Mouse (Mus musculus) brain, embryonic 18.5 days (tissue): ENCODE results near the gene Svep1.

Experiments
- DNase-seq: peaks from one replicate; pipeline ENCODE4 v3.0.0-alpha.2; 2012; ENCODE audit warnings: low read depth, low spot score

The Svep1 gene

GRCm38 (mm10) chr4:58084155-58084554, 122.5 kb downstream of the Svep1 start:
- no peak for DNase-seq

DNA sequence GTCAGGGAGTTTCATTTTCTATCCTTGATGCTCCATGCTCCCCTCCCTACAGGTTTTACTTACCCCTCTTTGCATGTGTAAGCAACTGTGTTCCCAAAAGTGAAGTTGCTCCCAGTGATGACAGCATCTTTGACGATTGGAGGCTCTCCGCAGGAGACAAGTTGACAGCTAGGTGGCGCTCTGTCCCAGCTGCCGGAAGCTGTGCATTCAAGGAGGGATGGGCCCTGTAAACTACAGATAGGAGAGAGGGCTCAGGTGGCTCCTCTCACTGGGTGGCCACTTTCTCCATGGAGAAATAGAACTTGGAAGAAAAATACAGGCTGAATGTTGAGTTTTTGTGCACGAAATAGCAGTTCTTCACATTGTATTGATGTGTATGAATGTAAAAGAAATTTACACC, 124.1 kb downstream of the Svep1 start:
- no peak for DNase-seq

DNA sequence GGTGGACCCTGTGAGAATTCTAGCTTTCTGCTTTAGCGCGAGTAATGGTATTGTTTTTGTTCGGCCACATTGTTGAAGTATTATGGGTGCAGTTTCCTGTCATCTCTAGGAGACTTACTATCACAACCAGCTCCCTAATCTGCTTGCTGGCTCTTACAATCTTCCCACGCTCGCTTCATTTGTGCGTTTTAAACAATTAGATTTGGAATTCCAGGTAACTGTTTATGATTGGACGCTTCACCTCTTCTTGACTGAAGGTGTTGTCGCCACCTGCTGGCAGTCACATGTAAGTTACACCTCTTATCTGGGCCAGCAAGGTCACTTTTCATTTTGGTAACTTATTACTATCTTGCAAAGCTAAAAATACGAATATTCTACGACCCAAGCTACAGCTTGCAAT, 127.0 kb downstream of the Svep1 start:
- DNase-seq, result peak; percentile 32

DNA sequence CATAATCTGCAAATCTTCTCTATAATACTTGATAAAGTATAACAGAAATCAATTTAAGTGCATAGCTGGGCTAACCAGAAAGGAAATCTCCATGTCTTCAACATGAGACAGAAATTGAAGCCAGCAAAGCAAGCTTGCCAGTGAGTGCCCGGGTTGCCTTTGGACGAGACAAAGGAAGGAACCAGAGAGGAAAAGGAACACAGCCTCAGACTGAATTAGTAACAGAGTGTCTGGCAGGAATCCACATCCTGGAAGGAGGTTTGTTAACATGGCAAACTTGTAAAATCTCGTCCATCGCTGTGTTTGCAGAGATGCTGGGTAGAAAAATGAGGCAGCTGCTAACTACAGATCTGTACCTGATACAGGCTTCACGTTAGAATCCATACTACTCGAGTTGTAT, 128.7 kb downstream of the Svep1 start:
- no peak for DNase-seq

- DNase-seq, result no peak
Measured at GRCm38 (mm10) chr4:58077536-58077935, 129.1 kb downstream of the Svep1 start.

DNA sequence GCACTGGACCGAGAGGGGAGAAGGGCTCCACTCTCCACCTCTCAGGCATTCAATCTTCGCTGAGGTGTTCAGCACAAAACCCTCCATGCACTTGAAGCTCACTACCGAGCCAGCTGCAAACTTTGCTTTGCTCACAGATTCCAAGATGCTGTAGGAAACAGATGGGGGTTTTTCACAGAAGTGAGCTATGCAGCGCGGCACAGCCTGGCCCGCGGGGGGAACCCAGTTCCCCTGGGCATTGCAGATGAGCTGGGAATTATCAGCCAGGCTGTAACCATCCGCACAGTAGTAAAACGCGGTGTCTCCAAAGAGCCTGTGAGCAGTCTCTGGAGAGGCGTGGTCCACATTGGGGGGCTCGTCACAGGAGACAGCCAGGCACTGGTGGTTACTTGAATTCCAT, 133.8 kb downstream of the Svep1 start:
- no peak for DNase-seq

DNA sequence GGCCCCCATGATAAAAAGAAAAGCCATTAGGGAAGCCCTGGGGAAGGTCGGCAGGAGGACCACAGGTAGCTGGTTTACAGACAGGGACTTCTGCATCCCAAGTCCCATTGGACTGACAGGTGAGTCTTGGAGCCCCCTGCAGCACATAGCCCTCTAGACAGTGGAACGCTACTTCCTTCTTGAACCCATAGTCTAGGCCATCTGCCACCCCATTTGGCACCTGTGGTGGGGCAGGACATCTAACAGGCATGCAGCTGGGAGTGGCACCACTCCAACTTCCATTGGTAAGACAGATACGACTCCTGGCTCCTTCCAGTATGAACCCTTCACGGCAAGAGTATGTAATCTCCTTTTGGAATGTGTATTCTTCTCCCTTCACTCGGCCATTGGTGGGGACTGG, 137.8 kb downstream of the Svep1 start:
- DNase-seq, result no peak

- no peak for DNase-seq
Measured at GRCm38 (mm10) chr4:58064721-58065120, 141.9 kb downstream of the Svep1 start.

- DNase-seq, result no peak
Measured at GRCm38 (mm10) chr4:58062933-58063332, 143.7 kb downstream of the Svep1 start.

- no peak for DNase-seq
Measured at GRCm38 (mm10) chr4:58055653-58056052, 151.0 kb downstream of the Svep1 start.

- no peak for DNase-seq
Measured at GRCm38 (mm10) chr4:58054441-58054840, 152.2 kb downstream of the Svep1 start.

DNA sequence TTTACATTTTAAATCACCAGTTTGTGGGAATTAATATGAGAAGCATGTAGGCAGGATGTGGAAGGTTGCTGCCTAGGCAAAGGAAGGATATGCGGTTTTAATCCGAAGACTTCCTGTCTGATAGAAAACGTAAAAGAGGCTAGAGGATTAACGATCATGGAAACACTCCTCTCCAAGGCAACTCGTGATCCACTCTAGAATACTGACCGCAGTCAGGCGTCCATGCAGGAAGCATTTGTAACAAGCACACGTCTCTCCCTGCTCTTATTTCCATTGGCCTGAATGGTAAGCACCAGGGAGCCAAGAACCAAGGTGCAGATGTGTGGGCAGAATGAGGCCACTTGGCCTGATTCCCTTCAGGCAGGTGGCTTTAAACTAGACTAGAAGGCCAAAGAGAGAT, 155.9 kb downstream of the Svep1 start:
- peak; percentile 6 for DNase-seq

DNA sequence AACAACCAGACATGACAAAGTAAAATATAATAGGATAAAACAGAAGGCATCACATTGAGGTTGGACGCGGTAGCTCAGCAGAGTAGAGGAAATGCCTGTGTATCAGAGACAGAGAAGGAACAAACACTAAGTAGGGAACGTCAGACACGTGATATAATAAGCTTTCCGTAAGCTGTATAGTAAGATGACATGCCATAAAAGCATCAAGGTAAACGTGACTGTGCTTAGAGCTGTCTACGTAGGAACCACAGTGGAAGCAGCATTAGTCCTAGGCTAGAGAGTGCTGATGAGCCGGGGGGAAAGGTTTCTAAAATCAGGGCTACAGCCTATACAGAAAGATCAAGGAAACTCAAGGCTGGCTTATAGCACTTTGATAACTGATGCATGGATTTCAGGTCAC, 156.4 kb downstream of the Svep1 start:
- DNase-seq, result no peak

DNA sequence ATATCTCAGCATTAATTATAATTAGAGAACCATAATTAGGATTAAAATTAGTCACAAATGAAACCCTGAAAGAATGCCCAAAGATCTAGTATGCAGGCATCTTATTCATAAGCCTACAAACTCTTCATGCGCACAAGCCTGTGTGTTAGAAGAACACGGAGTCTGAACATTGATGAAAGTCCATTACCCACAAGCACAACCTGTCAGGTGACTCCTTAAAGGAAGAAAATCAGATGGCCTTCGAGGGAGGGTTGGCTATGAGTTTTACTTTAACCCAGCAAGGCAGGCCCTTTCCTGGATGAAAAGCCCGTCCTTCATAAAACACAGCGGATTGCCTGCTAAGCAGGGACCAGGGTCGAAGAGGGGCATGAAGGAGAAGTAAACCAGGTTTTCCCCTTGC, 161.8 kb downstream of the Svep1 start:
- no peak for DNase-seq

GRCm38 (mm10) chr4:58044356-58044755, 162.3 kb downstream of the Svep1 start:
- no peak for DNase-seq

- no peak for DNase-seq
Measured at GRCm38 (mm10) chr4:58040093-58040492, 166.6 kb downstream of the Svep1 start.

DNA sequence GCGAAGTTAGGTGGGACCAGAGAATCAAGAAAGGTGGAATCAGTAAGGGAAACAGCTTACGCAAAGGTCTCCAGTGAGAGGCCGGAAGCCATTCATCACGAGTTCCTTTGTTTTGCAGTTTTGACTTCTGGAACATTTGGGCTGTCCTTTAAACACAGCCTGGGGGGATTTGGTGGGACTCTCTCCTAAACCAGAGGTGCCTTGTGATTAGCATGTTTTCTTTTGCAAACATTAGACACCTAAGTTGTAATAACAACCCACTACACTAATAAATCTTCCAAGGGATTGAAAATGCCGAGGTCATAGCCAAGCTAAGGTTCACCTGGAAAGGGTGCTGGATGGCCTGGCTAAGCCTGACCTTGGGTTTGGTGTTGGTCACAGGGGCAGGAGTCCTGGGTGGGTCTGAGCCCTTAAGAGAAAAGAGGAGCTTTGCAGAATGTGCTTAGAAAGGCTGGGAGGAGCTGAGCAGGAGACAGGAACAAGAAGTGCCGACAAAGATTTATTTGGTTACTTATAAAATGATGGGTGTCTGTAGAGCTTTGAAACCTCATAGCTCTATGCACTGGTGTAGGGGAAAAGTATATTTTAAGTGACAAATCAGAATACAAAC, 169.5 kb downstream of the Svep1 start:
- DNase-seq, result no peak

GRCm38 (mm10) chr4:58034663-58035062, 172.0 kb downstream of the Svep1 start:
- DNase-seq, result no peak

DNA sequence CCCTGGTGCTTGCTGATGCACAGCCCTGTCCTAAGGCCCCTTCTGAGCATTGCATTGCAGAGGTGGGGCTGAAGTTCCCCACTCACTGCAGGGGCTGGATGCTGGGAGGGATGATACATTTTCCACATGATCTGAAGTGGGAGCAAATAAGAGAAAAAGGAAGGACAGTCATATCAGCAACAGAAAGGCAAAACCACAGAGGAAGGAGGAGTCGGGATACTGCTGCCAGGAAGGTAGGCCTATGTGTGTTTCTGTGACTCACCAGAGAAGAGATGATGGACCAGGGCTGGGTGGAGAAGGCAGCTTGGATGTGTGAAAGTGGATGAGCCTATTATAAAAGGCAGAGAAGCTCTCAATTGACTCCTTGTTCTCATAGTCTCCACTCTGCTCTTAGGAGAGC, 173.9 kb downstream of the Svep1 start:
- DNase-seq, result no peak

- DNase-seq, result no peak
Measured at GRCm38 (mm10) chr4:58009024-58009423, 197.6 kb downstream of the Svep1 start, which contains the start of gene Txndc8. TSS of gene Txndc8 (minus strand) at chr4:58009124.

- DNase-seq, result no peak
Measured at GRCm38 (mm10) chr4:58003501-58003900, 203.2 kb downstream of the Svep1 start.
